Mouse (Mus musculus) liver, embryonic 14.5 days (tissue): ENCODE results near the gene Gal3st4. TPM values are rescaled to one million over a fixed set of nuclear protein-coding genes. Genes with fewer than 3 reads are reported as not detected.

Experiments used
- ATAC-seq: fragments of 200-750 bp; cut with Nextera tagmentation; 2 replicates; pipeline ENCODE4 v1.8.0; 2017; ENCODE audit warnings: moderate number of reproducible peaks, mild to moderate bottlenecking, moderate library complexity; ENCODE audit not compliant: insufficient read depth
- DNase-seq, 3 experiments: peaks; one replicate each; pipeline ENCODE4 v3.0.0-alpha.2; 2012 to 2013; ENCODE audit warnings: low read depth in 3 of 3, low spot score in 3 of 3
- H3K27ac ChIP-seq: fragments of 300-500 bp; sonication (generic); 2 replicates; pipeline ENCODE4 v1.5.1; 2014; ENCODE audit warnings: moderate library complexity, mild to moderate bottlenecking, control low read depth, inconsistent platforms
- H3K27me3 ChIP-seq: fragments of 300-500 bp; sonication (generic); 2 replicates; pipeline ENCODE4 v1.6.1; 2014; ENCODE audit warnings: mild to moderate bottlenecking, low read length, moderate library complexity; ENCODE audit not compliant: control insufficient read depth, insufficient read depth
- H3K36me3 ChIP-seq: fragments of 300-500 bp; sonication (generic); replicated peaks from 2 replicates; pipeline ENCODE4 v1.6.1; 2014; ENCODE audit warnings: low read depth; ENCODE audit not compliant: control insufficient read depth, insufficient read depth
- H3K4me1 ChIP-seq, 2 experiments: fragments of 200-500 bp in 1 of 2; fragments of 300-500 bp in 1 of 2; sonication (generic) in 1 of 2; replicated peaks; 2 replicates each; pipeline ENCODE4 v1.6.1; 2012 to 2014; ENCODE audit warnings: antibody characterized with exemption in 1 of 2, inconsistent platforms in 1 of 2, low read length in 1 of 2; ENCODE audit not compliant: control insufficient read depth in 2 of 2, insufficient read depth in 2 of 2
- H3K4me2 ChIP-seq: fragments of 300-500 bp; sonication (generic); 2 replicates; pipeline ENCODE4 v1.6.1; 2014; ENCODE audit warnings: low read depth, mild to moderate bottlenecking, control low read depth, moderate library complexity
- H3K4me3 ChIP-seq, 2 experiments: fragments of 200-500 bp in 1 of 2; fragments of 300-500 bp in 1 of 2; sonication (generic) in 1 of 2; 2 replicates each; pipeline ENCODE4 v1.5.1; 2012 to 2014; ENCODE audit warnings: low read depth in 2 of 2, low read length in 2 of 2, mild to moderate bottlenecking in 2 of 2, control low read depth in 1 of 2, inconsistent platforms in 1 of 2, moderate library complexity in 1 of 2; ENCODE audit not compliant: insufficient read depth in 1 of 2
- H3K9ac ChIP-seq: fragments of 300-500 bp; sonication (generic); replicated peaks from 2 replicates; pipeline ENCODE4 v1.6.1; 2014; ENCODE audit warnings: mild to moderate bottlenecking, control low read depth, moderate library complexity
- H3K9me3 ChIP-seq: fragments of 300-500 bp; sonication (generic); 2 replicates; pipeline ENCODE4 v1.6.1; 2016; ENCODE audit warnings: low read length, mixed read lengths; ENCODE audit not compliant: control insufficient read depth
- CTCF ChIP-seq: IDR thresholded peaks from 2 replicates; pipeline ENCODE4 v1.5.1; 2016; ENCODE audit warnings: antibody characterized with exemption, low read depth, control low read depth
- EP300 ChIP-seq: IDR thresholded peaks from 2 replicates; pipeline ENCODE4 v1.6.1; 2016; ENCODE audit warnings: antibody characterized with exemption, low read depth
- WGBS: fragments of 180-500 bp; shearing (Covaris S2); extraction: QIAGEN DNeasy Blood & Tissue Kit; methylation state at CpG from one replicate; pipeline ENCODE4 v1.1.7; 2014; ENCODE audit not compliant: insufficient replicate concordance; 5-methylcytosine and 5-hydroxymethylcytosine counted together
- polyA plus RNA-seq, 2 experiments: library from polyadenylated mRNA; depleted of rRNA in 1 of 2; stranded (reverse) in 1 of 2; unstranded in 1 of 2; fragments of >200 nt; fragmentation: Nextera tagmentation in 1 of 2; extraction: Ambion mirVana in 1 of 2; gene quantifications; 2 replicates each; pipeline versions ENCODE4 v1.2.1 to v1.2.3; 2012 to 2014

The Gal3st4 gene
- polyA plus RNA-seq, 2 experiments, result 0.01 to 0.14 TPM

GRCm38 (mm10) chr5:138262582-138263240, 9.9 kb downstream of the Gal3st4 start:
- peaks cover 6% of the 10 kb centered on the region for H3K36me3 ChIP-seq
- TF ChIP-seq CTCF (peak; percentile 16; the same call in 1 of the 2 replicates), EP300 (no peak)
- peak overlapping the region; percentile 84 to 86 for H3K4me3 ChIP-seq
- H3K4me1 ChIP-seq, result peaks cover 14 to 39% of the 10 kb centered on the region in 2 experiments
- peak overlapping the region; percentile 89 for H3K4me2 ChIP-seq
- H3K9me3 ChIP-seq, result no peaks in the 10 kb centered on the region
- DNase-seq (no peak), ATAC-seq (no peak)
- no peaks in the 10 kb centered on the region for H3K27me3 ChIP-seq
- H3K9ac ChIP-seq, result peak overlapping the region; percentile 93
- 29% methylated on average over 18 of the region's 18 CpGs for WGBS
- peak overlapping the region; percentile 30 for H3K27ac ChIP-seq

GRCm38 (mm10) chr5:138262001-138262400, 10.6 kb downstream of the Gal3st4 start:
- no peaks in the 10 kb centered on the region for H3K9me3 ChIP-seq
- H3K4me2 ChIP-seq, result peak overlapping the region; percentile 89
- no peak for DNase-seq
- H3K36me3 ChIP-seq, result peaks cover 6% of the 10 kb centered on the region
- H3K27me3 ChIP-seq, result no peaks in the 10 kb centered on the region
- peak overlapping the region; percentile 93 for H3K9ac ChIP-seq
- ATAC-seq, result no peak
- WGBS, result 28% methylated on average over 4 of the region's 4 CpGs
- peak overlapping the region; percentile 84 to 86 for H3K4me3 ChIP-seq
- H3K27ac ChIP-seq, result peak overlapping the region; percentile 16
- H3K4me1 ChIP-seq, result peaks cover 14 to 42% of the 10 kb centered on the region in 2 experiments
- TF ChIP-seq EP300 (no peak), CTCF (no peak)

DNA sequence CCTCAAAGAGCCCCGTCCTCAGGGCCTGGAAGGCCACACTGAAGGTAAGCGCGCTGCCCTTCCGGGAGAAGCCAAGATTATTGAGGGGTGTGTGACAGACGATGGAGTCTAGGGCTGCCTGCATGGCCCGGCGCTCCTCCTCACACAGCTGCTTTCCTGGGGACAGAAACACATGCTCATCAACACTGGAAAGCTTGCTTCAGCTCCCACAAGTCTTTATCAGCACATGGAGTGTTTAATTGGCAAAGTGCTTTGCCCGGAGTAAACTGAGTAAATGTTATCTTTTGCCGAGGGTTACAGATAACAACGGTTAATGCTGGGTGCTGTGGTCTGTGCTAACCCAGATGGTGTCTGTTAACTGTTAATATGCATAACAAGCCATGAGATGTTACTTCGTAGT, 11.8 kb downstream of the Gal3st4 start:
- TF ChIP-seq EP300, result peak; percentile 81
- TF ChIP-seq CTCF, result no peak
- 18% methylated on average over 11 of the region's 11 CpGs for WGBS
- Histone ChIP-seq H3K4me2 (peak overlapping the region; percentile 89), H3K9ac (no peak overlapping the region; the same call in 1 of the 2 replicates), H3K36me3 (peaks cover 6% of the 10 kb centered on the region), H3K4me3 (peak overlapping the region in 1 of 2 experiments; percentile 23; a peak in 2 of 4 replicates), H3K27ac (peak overlapping the region; percentile 6), H3K27me3 (no peaks in the 10 kb centered on the region), H3K4me1 (peaks cover 14 to 46% of the 10 kb centered on the region in 2 experiments), H3K9me3 (no peaks in the 10 kb centered on the region)
- DNase-seq (no peak), ATAC-seq (peak; percentile 62)

DNA sequence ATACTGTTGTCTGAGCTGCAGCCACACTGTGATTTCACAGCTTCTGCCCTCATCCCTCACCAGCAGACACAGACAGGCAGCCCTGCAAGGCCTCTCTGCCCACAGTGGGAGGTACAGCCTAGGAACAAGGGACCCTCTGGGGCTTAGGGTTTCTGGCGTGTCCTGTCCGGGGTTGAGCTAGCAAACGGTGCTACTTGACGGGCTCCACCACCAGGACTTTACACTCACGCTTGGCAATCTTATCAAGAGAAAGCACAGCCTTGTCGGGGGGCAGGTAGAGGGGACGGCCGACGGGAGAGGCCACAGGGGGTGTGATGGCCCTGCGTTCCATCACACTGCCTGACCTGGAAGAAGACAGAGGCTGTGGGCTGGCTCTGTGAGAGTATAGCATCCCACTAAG, 12.6 kb downstream of the Gal3st4 start:
- no peak overlapping the region for H3K27ac ChIP-seq
- ATAC-seq, result no peak
- H3K4me1 ChIP-seq, result peaks cover 14 to 46% of the 10 kb centered on the region in 2 experiments
- H3K9ac ChIP-seq, result no peak overlapping the region
- 12% methylated on average over 10 of the region's 10 CpGs for WGBS
- no peaks in the 10 kb centered on the region for H3K9me3 ChIP-seq
- peak overlapping the region in 1 of 2 experiments; percentile 23; a peak in 2 of 4 replicates for H3K4me3 ChIP-seq
- H3K4me2 ChIP-seq, result peak overlapping the region; percentile 89
- no peaks in the 10 kb centered on the region for H3K27me3 ChIP-seq
- H3K36me3 ChIP-seq, result peaks cover 6% of the 10 kb centered on the region
- TF ChIP-seq CTCF (no peak), EP300 (no peak)
- no peak for DNase-seq

DNA sequence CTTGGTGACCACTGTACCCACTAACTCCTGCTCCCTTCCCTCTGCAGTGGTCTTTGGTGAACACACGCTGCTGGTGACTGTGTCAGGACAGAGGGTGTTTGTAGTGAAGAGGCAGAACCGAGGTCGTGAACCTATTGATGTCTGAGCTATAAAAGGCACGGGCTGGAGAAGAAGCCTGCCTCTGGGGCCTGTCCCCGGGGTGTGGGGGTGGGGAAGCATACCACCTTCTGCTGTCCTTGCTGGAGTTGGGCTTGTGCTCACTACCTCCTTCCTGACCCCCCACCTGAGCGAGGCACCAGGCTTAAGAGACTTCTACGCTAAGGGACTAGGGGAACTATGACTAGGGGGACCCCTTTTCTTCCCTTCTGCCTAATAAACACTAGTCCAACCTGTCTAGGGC, 13.6 kb downstream of the Gal3st4 start:
- no peak overlapping the region for H3K4me2 ChIP-seq
- no peak overlapping the region for H3K4me3 ChIP-seq
- 64% methylated on average over 7 of the region's 7 CpGs for WGBS
- H3K27me3 ChIP-seq, result no peaks in the 10 kb centered on the region
- DNase-seq (no peak), ATAC-seq (no peak)
- peaks cover 6% of the 10 kb centered on the region for H3K36me3 ChIP-seq
- no peak overlapping the region for H3K9ac ChIP-seq
- H3K27ac ChIP-seq, result no peak overlapping the region
- TF ChIP-seq CTCF (no peak), EP300 (no peak)
- H3K9me3 ChIP-seq, result no peaks in the 10 kb centered on the region
- peaks cover 18 to 43% of the 10 kb centered on the region in 2 experiments for H3K4me1 ChIP-seq
